Mouse (Mus musculus) heart, postnatal 0 days (tissue): ENCODE results near the gene Vps4a. TPM values are rescaled to one million over a fixed set of nuclear protein-coding genes. Genes with fewer than 3 reads are reported as not detected.

Experiments used
- ATAC-seq: fragments of 200-750 bp; cut with Nextera tagmentation; 2 replicates; pipeline ENCODE4 v1.8.0; 2017; ENCODE audit warnings: low read depth, moderate number of reproducible peaks, moderate library complexity; ENCODE audit not compliant: insufficient read depth
- DNase-seq: peaks from one replicate; pipeline ENCODE4 v3.0.0-alpha.2; 2016; ENCODE audit warnings: low spot score
- H3K27ac ChIP-seq: fragments of 300-500 bp; sonication (generic); 2 replicates; pipeline ENCODE4 v1.5.1; 2014; ENCODE audit warnings: low read depth, mild to moderate bottlenecking
- H3K27me3 ChIP-seq: fragments of 300-500 bp; sonication (generic); 2 replicates; pipeline ENCODE4 v1.6.1; 2014; ENCODE audit warnings: low read length, mixed read lengths; ENCODE audit not compliant: control insufficient read depth, insufficient read depth
- H3K36me3 ChIP-seq: fragments of 300-500 bp; sonication (generic); replicated peaks from 2 replicates; pipeline ENCODE4 v1.6.1; 2014; ENCODE audit warnings: low read length, mixed read lengths; ENCODE audit not compliant: control insufficient read depth, insufficient read depth
- H3K4me1 ChIP-seq: fragments of 300-500 bp; sonication (generic); 2 replicates; pipeline ENCODE4 v1.6.1; 2014; ENCODE audit warnings: antibody characterized with exemption; ENCODE audit not compliant: control insufficient read depth, insufficient read depth
- H3K4me2 ChIP-seq: fragments of 300-500 bp; sonication (generic); 2 replicates; pipeline ENCODE4 v1.6.1; 2014; ENCODE audit warnings: low read depth, mild to moderate bottlenecking, low read length, moderate library complexity
- H3K4me3 ChIP-seq: fragments of 300-500 bp; sonication (generic); 2 replicates; pipeline ENCODE4 v1.5.1; 2014; ENCODE audit warnings: low read depth, low read length
- H3K9ac ChIP-seq: fragments of 300-500 bp; sonication (generic); replicated peaks from 2 replicates; pipeline ENCODE4 v1.6.1; 2014; ENCODE audit warnings: low read depth, low read length, mixed read lengths
- H3K9me3 ChIP-seq: fragments of 300-500 bp; sonication (generic); replicated peaks from 2 replicates; pipeline ENCODE4 v1.6.1; 2016; ENCODE audit warnings: low read length; ENCODE audit not compliant: control insufficient read depth
- CTCF ChIP-seq: IDR thresholded peaks from 2 replicates; pipeline ENCODE4 v1.5.1; 2016; ENCODE audit warnings: antibody characterized with exemption, control low read depth, low read depth
- EP300 ChIP-seq: IDR thresholded peaks from 2 replicates; pipeline ENCODE4 v1.6.1; 2016; ENCODE audit warnings: antibody characterized with exemption, low read depth
- WGBS: fragments of 180-500 bp; shearing (Covaris S2); extraction: QIAGEN DNeasy Blood & Tissue Kit; methylation state at CpG from one replicate; pipeline ENCODE4 v1.1.7; 2014; 5-methylcytosine and 5-hydroxymethylcytosine counted together
- polyA plus RNA-seq: library from polyadenylated mRNA; unstranded; fragments of >200 nt; fragmentation: Nextera tagmentation; extraction: Ambion mirVana; gene quantifications from 2 replicates; pipeline ENCODE4 v1.2.1, GENCODE M21; 2015
- total RNA-seq: library from RNA; depleted of rRNA; stranded (reverse); fragments of >200 nt; gene quantifications from 2 replicates; pipeline ENCODE4 v1.2.3, GENCODE M21; 2014; ENCODE audit warnings: low replicate concordance

The Vps4a gene
- total and polyA plus RNA-seq, 2 experiments from 2014 or later, result 33.9 to 56.7 TPM

DNA sequence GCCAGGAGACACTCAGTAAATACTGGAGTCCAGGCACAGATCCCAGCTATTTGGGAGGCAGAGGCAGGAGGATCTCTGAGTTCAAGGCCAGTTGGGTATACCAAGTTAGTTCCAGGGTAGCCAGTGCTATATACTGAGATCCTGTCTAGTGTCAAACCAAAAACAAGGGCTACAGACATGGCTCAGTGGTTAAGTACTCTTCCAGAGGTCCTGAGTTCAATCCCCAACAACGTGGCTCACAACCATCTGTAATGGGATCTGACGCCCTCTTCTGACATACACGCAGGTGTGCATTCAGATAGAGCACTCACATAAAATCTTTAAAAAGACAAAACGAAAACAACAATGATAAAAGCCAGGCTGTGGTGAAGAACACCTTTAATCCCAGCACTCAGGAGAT lies 18.5 kb downstream of the Vps4a start:
- no peak for TF ChIP-seq EP300
- TF ChIP-seq CTCF, result no peak
- no peaks in the 10 kb centered on the region for H3K27me3 ChIP-seq
- H3K9ac ChIP-seq, result no peak overlapping the region
- no peak overlapping the region; the same call in 1 of the 2 replicates for H3K4me2 ChIP-seq
- DNase-seq (no peak), ATAC-seq (no peak)
- H3K36me3 ChIP-seq, result peaks cover 66% of the 10 kb centered on the region
- H3K27ac ChIP-seq, result 0 out of 2 replicates have a peak overlapping the region, but pooled peaks have one; percentile 93
- WGBS, result 91% methylated on average over 4 of the region's 4 CpGs
- H3K4me3 ChIP-seq, result no peak overlapping the region
- H3K4me1 ChIP-seq, result 0 out of 2 replicates have a peak, but pooled peaks cover 13% of the 10 kb centered on the region
- H3K9me3 ChIP-seq, result no peaks in the 10 kb centered on the region

DNA sequence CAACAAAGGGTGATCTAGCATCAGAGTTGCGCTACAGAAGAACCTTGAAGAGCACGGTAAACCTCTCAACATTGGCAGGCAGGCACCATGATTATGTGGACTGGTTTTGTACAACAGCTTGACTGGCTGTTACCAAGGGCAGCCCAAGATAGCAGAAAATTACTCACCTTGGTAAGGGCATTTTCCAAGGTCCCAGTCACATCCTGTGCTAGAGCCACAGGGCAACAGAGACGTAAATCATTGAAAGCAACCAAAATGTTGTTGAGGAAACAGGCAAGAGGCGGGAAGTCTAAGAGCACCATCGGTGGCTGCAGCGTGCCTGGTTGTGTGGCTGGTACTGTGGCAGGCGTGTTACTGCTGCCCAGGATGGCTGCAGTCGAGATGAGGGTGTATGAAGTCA lies 21.0 kb downstream of the Vps4a start:
- Histone ChIP-seq H3K27ac (no peak overlapping the region), H3K4me3 (no peak overlapping the region), H3K4me2 (no peak overlapping the region), H3K27me3 (no peaks in the 10 kb centered on the region), H3K4me1 (peaks cover 15% of the 10 kb centered on the region), H3K9me3 (no peaks in the 10 kb centered on the region), H3K9ac (no peak overlapping the region), H3K36me3 (peaks cover 41% of the 10 kb centered on the region)
- DNase-seq (no peak), ATAC-seq (no peak)
- 96% methylated on average over 8 of the region's 8 CpGs for WGBS
- no peak for TF ChIP-seq CTCF

DNA sequence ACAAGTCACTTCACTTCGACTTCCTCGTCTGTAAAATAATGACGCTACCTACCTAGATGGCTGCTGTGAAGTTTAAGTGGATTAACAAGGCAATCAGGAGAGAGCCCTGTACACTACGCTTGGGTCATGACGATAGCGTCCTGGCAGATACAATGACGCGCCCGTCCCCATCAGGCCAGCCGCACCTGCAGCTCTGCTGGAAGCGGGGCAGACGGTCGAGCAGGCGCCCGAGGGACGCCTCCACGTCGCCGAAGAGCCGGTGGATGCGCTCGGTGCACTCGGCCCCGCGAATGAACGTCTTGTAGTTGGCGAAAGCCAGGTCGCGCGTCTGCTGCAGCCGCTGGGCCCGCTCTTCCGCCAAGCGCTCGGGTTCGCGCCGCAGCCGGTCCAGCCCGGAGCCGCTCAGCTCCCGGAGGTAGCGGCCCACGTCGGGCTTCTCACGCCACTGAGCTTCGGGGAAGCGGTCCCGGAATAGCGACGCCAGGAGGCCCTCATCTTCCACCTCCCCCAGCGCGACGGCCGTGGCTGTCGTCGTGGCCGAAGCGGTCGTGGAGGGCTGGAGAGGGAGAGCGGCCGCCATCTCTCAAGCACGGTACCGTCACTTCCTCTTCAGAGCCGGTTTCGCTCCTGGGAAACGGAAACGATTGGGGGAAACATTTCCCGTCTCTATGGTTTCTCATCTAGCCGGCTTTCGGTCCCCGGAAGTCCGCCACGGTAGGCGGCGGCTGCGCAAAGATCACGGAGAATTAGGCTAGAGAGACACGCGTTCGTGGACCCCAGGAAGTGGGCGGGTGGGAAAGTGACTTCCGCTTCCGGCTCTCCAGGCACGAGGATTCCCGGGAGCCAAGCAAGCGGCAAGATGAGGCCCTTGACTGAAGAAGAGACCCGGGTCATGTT lies 25.3 kb downstream of the Vps4a start, which contains the start of the genes Cog8 and Nip7:
Gene Cog8 (minus strand): TSS at position 614 of the 897 bp plus-strand sequence.
Gene Nip7 (plus strand): TSS at position 802 of the 897 bp plus-strand sequence.
- Histone ChIP-seq H3K4me2 (peak within 1 kb of the TSS; percentile 89), H3K9ac (peak within 1 kb of the TSS; percentile 90), H3K4me1 (peaks cover 16% of the 10 kb centered on the region), H3K36me3 (peaks cover 39% of the 10 kb centered on the region), H3K27me3 (no peaks in the 10 kb centered on the region), H3K27ac (peak within 1 kb of the TSS; percentile 89), H3K4me3 (peak within 1 kb of the TSS; percentile 96), H3K9me3 (no peaks in the 10 kb centered on the region)
- DNase-seq, result peak; percentile 98
- TF ChIP-seq CTCF (no peak), EP300 (peak; percentile 90)
- peak; percentile 94 for ATAC-seq
- under 1% methylated on average over 88 of the region's 88 CpGs for WGBS

DNA sequence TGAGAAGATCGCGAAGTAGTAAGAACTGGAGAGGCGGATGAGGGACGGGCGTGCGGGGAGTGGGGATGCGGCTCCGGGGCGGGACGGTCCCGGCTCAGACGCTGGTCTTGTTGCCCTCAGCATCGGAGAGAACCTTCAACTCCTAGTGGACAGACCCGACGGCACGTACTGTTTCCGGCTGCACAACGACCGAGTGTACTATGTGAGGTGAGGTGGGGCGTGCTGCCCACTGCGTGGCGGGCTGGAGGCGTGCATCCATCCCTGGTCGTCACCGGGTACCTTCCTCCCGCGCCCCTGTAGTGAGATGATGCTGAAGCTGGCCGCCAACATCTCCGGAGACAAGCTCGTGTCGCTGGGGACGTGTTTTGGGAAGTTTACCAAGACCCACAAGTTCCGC lies 25.9 kb downstream of the Vps4a start:
- Histone ChIP-seq H3K4me1 (peaks cover 16% of the 10 kb centered on the region), H3K4me2 (peak overlapping the region; percentile 89), H3K9me3 (no peaks in the 10 kb centered on the region), H3K36me3 (peaks cover 33% of the 10 kb centered on the region), H3K9ac (peak overlapping the region; percentile 71), H3K4me3 (peak overlapping the region; percentile 96), H3K27me3 (no peaks in the 10 kb centered on the region), H3K27ac (peak overlapping the region; percentile 39)
- no peak for DNase-seq
- under 1% methylated on average over 31 of the region's 33 CpGs for WGBS
- TF ChIP-seq EP300, result no peak
- peak; percentile 1; the same call in 1 of the 2 replicates for TF ChIP-seq CTCF
- peak; percentile 43 for ATAC-seq

DNA sequence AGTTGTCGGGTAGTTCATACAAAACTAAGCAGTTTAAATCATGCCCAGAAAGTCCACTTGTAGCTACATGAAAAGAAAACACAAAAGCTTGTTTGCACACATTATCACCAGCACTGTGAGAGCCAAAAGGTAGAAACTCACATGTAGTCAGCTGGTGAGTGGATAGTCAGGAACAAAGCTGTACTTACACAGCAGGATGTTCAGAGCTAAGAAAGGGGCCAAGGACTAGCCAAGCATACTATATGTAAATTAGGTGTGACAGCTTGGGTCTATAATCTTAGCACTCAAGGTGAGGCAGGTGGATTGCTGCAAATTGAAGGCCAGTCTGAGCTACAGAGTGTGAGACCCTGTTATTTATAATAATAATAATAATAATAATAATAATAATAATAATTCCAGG lies 31.6 kb downstream of the Vps4a start:
- Histone ChIP-seq H3K4me2 (no peak overlapping the region), H3K4me3 (no peak overlapping the region), H3K36me3 (peaks cover 13% of the 10 kb centered on the region), H3K9me3 (no peaks in the 10 kb centered on the region), H3K27me3 (no peaks in the 10 kb centered on the region), H3K4me1 (peaks cover 1% of the 10 kb centered on the region; the same call in 1 of the 2 replicates), H3K9ac (no peak overlapping the region), H3K27ac (no peak overlapping the region)
- 82% methylated on average over 1 of the region's 1 CpGs for WGBS
- TF ChIP-seq EP300 (no peak), CTCF (no peak)
- DNase-seq, result no peak
- ATAC-seq, result no peak
